Mouse (Mus musculus) R1 (cell line): ENCODE measurements around the gene Cacna1c.

Experiments
- DNase-seq: peaks from one replicate; pipeline ENCODE4 v3.0.0-alpha.2; 2018; ENCODE audit warnings: low read depth, low spot score

Cacna1c gene

DNA sequence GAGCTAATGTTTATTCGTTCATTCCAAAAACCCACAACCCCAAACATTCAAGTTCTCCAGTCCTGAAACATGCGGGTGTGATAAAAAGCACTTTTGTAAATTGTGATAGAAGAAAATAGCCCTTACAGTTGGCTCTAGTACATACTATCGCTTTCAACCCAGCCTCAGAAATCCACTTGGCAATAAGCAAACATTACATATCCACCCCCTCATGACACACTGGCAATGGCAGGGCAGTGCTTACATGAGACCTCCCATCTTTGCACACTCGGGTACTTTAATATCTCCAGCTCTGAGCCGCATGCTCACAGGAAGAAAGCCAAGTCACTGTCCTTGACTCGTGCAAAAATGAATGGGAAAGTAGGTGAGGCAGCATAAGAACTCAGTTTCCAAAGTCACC lies 232.4 kb downstream of the Cacna1c start:
- DNase-seq: no peak

DNA sequence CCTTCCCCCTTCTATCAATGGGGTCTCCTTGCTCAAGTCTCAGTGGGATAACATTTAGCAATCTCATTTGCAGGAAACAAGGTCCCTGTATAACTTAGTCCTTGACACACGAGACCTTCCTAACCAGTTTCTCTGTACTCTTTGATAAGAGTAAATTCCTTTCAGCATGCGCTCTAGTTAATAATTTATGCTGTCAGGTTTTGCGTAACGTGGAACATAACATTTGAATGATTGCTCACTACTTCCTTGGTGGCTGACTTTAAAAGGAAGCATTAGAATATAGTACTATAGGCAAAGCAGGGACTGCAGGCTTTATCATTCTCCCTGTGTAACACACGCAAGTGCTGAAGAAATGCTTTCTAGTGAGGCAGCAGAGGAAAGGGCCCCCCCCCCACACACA lies 232.9 kb downstream of the Cacna1c start:
- DNase-seq: no peak

DNA sequence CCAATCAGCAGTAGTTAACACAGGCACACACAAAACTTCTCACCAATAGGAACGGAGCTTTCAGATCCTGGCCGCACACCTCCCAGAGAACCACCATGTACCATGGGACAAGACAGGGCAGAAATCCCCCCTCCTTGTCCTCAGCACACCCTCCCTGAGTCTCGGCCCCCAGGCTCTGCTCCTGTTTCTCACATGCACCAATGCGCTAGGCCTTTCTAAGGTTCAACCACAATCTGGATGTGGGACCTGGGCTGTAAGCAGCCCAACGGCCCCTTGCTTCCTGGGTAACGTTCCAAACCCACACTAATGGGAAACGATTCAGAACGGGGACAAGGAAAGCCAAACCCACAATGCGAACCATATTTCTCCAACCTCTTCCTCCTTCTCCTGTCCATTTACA lies 237.7 kb downstream of the Cacna1c start:
- DNase-seq: no peak

DNA sequence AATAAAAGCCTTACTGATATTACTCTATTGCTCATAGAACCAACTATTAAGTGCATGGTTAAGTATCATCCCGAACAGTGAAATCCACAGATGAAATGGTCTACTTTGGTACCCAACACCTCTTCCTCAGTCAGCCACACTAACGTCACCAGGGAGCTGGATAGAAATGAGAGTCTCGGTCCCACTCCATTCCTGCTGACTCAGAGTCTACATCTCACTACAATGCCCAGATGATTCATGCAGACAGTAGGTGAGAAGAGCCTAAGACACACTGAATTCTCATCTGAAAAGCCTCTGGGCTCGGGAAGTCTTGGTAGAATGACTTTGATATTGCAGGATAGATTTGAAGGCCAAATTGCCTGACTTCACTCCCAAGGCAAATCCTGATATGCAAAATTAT lies 240.0 kb downstream of the Cacna1c start:
- no peak for DNase-seq

DNA sequence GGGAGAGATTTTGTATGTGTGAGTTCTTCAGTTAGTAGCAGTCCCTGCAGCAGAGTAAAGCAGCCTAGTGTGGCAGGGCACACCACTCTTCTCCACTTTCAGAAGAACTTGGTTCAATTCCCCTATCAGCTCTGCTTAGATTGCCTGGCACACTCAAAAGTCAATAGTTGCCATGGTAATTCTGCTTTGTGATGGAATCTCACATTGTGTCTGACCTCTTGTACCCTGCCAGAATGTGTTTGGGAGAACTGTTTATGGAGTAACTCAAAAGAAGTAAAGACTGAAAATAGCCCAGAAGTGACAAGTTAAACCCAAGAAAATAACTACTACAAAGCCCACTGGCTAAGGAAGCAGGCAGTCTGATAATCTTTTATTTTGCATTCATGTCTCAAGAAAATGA lies 240.4 kb downstream of the Cacna1c start:
- DNase-seq: no peak

DNA sequence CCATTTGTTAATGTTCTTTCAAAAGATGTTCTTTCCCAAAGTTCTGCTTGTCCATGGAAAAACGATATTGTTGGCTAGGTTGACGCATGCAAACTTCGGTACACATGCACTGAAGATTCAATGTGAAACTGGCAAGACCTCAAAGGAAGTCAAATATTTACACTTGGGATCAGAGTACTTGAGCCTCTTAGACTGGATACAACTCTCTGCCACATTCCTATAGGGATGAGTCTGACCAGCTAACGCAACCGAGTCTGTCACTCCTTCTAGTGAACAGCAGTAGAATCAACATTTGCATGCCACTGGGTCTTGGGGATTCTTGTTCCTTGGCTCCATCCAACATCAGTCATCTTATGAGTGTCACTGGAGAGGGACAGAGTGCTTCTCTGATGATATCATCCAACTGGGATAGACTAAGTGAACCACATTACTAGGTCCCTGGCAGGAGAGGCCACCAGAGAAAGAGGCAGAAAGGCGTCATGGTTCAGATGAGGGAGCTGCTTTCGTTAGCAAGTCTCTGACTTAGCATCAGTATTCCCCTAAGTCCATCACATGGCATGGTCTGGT lies 241.1 kb downstream of the Cacna1c start:
- DNase-seq: no peak

DNA sequence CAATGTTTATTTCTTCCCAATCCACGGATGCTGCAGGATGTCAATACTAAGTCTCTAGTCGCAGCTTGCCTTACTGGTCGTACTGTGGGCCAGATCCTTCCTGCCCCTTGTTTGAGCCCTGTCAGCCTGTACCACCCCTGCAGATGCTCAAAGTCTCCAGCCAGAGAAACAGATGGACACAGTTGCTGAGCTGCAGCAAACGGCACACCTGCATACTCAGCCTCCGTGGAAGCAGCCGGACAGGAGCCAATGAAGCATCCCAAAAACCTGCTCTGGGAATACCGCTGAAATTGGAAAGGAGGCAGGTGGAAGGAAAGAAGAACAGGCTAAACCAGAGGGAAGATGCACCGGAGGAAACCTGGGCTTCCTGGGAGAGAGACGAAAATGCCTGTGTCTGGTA lies 243.8 kb downstream of the Cacna1c start:
- DNase-seq: no peak

DNA sequence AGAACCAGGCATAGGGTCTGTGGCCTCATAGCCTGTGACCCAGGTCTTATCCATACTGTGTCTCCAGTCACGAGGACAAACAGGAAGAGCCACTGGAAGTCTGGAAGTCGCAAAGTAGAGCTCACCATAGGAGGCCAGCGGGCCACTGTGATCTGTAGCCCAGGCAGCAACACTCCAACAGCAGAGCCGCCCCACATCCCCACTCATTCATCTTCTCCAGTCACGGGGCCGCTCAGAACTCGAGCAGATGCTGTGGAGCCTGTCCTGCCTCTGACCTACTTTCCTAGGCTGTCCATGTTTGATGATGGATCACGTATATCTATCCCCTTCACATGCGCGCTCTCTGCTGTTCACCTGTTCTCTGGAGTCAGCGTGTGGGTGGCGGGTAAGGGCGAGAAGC lies 246.0 kb downstream of the Cacna1c start:
- no peak for DNase-seq

DNA sequence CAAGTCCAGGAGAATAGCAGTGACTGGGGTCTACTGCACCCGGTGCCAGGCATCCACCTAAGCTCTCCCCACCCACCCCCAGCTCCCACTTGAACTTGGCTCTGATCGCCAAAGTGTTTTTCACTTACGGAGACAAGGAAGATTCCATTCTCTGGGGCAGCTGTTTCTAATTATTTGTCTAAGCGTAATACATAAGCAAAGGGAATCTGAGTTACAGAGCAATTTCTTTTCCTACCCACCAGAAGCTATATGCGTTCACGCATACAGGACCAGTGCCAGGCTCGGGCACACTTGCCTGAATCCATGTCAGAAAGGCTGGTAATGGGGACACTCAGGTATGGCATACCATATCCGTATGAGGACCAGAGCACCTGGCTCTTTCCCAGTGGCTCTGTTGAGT lies 248.9 kb downstream of the Cacna1c start:
- DNase-seq: no peak

DNA sequence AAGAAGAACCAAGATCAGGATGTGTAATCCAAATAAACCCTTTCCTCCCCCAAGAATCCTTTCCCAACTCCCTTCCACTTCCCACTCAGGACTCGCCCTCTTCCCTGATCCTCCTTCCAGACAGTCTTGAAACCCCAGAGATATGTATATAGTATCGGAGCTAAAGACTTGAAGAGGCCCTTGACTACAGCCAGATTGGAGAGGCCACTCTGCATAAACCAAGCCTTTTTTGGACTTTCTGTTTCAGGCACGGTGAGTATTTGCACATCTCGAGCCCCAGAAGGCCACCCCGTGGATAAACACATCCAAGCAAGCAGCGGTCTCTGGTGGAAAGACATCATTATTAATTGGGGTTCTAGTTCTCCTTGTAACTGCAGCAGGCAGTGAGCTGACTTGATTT lies 249.6 kb downstream of the Cacna1c start:
- DNase-seq: no peak

DNA sequence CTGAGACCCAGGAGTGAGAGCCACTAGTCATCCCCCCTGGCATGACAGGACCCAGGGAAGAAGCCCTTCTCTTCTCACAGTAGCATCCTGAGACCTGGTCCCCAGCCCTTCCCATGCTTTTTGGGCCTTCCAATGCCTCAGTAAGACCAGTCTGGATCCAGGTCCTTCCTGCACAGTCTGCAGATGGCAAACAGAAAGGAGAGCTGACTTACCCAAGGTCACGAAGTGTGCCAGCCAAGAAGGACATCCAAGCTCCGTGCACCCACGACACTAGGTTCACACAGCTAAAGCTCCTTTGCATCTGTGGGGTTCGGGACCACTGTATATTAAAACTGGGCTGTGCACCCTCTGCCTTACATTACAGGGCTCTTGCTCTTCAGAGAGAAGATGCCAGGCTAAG lies 252.1 kb downstream of the Cacna1c start:
- DNase-seq: no peak

DNA sequence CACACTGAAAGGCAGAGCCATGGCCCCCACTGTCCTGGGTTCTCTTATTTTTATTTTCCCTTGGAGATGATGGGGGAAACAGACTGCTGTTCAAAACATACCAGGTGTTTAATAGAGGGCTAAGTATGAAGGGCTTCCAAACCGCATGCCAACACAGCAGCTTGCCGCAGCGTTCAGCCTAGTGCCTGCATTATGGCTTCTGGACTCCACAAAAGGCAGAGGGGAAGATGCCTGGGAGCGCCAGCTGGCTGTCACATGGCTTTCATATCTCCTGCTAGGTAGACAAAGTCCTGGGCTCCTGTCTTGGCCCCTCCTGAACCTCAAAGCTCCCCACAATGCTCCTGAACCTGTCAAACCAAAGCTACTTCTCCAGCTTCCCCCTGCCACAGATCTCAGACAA lies 254.4 kb downstream of the Cacna1c start:
- DNase-seq: no peak

DNA sequence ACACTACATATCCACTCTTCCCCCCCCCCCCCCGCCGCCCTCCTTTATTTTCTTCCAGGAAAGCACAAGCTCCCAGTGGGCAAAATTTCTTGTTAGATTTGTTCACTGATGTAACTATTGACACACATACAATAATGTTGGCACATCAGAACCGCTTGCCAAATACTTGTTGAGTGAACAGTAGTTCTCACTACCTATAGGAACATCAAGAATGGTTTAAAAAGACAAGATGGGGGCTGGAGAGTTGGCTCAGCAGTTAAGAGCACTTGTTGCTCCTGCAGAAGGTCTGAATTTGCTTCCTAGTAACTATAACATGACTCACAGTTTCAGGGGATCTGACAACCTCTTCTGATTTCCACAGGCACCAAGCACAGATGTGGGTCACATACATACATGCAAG lies 255.2 kb downstream of the Cacna1c start:
- no peak for DNase-seq

DNA sequence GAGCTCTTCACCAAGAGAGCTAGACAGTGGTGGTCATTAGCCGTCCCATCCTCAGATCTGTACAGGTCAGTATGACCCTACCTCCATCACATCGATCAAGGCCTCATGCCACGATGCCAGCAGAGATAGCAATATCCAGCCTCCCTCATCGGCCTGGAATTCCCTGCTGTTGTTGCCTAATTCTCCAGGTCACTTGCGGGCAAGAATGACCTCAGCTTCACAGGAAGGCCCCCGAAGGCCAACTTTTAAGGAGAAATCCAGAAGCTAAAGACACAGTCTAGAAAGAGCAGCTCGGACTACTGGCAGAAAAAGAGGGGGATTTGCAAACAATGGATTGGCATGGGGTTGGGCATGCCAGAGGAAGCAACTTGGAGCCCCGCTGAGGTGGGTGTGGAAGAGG lies 256.6 kb downstream of the Cacna1c start:
- DNase-seq: no peak

DNA sequence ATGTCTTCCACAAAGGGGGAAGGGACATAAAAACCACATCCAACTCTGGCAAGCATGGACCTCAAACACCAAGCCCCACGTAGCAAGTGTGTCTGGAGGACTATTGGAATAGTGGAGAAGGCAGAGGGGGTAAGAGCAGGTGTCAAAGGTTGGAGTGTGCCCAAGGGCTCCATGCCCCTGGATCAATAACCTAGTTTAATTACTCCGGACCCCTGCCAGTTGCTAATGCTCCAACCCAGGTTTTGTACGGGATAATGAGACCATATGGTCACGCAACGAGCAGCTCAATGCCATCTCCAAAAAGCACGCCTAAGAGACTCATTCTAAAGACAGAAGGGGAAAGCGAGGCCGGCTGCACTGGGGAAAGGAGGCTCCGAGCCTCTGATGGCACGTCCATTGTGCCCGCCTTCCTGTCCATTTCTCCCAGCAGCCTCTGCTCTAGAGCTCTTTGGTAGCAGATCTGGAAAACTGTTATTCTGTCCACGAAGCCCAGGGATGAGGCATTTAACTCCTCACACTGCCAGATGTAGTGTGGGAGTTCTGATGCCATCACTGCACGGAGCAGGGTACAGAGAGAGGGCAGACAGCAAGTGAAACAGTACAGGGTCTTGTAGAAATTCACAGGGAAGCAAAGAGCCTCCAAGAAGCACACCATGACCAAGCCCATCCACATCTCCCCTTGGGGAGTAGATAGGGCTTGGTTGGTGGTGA lies 257.7 kb downstream of the Cacna1c start:
- no peak for DNase-seq

DNA sequence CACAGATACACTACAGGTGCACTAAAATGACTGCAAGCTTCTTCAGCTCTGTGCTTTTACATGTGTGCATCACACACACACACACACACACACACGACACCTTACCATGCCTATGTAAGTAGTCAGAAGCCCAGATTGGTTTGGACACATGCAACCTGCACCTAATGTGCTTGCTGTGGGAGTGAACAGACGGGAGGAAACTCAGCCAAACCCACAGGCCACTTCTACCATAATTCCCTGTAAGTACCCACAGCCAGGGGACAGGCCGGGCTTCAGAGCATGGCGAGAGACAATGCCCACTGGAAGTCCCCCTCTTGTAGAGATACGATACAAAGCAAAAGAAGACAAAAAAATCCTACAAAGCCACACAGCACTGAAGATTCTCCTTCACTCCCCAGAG lies 258.7 kb downstream of the Cacna1c start:
- no peak for DNase-seq

DNA sequence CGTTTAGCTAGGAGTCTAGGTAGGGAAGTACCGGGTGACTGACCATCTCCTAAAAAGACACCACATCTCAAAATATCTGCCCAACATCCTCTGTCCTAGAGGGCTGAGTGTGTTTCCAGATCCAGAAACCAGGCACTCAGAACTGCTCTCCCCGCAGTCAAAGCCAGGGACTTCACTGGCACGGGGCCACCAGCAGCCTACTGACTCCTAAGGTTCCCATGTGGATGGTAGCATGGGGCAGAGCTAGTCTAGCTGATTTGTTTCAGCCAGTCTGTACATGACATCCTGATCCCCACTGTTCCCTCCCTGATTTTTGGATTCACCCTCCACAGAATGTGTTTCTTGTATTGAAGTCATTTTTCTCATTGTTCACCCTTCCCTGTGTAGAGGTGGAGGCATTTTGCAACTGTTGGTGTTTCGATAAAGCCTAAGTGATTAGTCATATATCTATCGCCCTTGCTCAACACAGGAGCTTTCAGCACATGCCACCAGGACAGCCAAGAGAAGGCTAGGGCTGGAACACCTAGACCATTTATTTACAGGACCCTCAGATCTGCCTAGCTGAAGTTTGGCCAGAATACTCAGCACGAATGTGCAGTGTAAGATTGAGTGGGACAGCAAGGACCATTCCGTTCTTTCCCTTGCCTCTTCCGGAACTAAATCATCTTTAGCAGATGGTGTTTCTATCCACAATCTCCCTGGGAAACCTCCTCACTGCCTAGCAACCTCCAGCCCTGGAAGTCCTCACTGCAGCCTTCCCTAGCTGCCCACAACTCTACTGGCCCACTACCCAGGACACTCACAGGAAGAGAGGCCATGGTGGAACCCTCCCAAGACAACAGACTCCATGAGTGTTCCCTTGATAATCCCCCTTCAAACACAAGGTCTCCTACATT lies 260.4 kb downstream of the Cacna1c start:
- DNase-seq: no peak

DNA sequence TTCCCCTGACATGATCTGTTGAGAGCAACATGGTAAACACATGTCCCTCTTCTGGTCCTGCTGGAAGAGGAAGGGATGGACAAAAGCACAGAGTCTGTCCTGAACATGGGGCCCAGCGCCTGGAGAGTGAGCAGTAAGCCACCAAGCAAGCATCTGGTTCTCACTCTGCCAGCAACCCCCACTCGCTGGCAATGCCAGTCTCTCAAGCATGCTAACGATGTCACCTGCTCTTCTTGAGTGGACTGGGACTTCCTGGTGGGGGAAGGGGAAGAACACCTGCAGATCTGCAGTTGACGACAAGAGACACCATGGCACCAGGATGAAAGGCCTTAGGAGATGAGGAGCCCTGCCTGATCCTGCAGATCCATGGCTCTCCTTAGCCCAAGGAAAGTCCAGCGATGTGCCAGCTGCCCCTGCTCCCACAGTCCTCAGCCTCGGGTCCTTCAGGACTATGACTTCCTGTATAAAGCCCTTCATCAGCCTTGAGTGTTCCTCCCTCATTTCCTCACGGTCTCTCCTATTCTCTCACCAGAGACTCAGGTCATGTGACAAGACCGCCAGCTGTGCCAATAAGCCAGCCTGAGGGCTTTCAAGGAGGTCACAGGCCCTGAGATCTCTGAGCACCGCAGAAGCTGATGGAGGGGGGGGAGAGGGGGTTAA lies 261.8 kb downstream of the Cacna1c start:
- DNase-seq: no peak

DNA sequence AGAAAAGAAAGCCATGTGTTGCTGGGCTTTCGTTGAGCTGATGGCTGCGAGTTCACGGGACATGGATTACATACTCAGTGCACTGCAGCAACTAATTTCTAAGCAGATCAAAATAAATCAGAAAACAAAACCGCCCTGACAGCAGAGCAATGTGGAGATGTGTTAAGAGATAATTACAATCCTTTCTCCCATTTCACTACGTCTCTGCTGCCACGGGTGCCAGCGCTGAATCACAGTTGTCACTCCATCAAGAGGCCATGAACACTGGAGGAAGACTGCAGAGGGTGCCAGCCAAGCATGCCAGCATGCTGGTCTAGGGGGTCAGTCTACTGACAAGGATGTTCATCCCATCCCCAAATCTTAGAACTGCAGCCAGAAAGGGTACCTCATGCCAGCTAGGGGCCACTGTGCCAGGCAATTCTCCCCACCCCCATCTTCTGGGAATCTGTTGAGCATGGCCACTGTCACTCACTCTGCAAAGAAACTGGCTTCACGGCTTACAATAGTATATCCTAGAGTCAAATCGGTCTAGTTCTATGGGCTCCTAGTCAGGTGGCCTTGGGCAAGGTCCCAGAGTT lies 263.1 kb downstream of the Cacna1c start:
- no peak for DNase-seq

DNA sequence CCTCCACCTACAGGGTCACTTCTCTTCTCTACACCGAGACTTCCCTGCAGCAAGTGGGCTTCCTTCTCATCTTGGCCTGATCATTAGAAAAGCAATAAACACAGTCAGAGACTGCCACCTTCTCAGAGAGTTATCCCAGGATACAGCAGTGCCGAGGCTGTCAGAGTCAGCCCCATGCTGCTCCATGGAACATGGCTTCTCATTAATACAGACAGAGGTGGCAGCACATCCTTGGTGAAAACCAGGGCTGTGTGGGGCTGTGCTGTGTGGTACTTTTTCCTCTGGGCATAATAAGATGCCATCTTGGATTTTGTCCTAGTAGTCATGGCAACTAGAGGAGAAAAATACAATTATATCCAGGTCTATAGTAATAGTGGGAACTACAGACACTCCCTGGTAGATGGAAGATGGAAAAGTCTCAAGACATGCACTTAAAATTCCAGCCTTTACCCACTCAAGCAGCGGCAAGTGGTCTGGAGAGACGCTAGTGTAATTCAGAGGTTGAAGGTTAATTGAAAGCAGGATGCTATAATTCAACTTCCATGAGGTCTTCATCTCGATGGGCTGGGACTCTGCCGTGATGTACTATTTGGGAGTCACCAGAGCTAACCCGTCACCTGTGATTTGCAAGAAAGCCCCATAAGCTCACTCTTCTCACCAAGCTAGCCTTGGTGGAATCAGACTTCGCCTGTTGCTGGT lies 264.1 kb downstream of the Cacna1c start:
- DNase-seq: no peak

DNA sequence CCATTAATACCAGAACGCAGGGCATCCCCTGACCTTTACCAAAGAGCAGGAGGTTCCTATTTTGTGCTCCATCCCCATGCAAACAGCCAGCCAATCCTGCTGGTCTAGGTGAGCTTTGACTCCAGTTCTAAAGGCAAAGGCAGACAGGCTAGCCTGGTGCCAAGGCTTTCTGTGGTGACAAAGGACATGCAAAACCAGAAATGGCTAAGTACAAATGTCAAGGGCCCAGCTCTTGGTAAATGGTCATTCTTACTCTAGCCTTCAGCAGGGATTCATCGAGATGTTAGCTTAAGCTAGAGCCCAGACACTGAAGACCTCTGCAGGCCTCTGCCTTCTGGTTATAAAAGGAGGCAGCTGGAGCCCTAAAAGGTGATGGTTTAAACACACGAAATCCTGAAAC lies 269.5 kb downstream of the Cacna1c start:
- DNase-seq: no peak
